12 mouse cellular contexts compared by ENCODE assay signal in the genomic region with DNA sequence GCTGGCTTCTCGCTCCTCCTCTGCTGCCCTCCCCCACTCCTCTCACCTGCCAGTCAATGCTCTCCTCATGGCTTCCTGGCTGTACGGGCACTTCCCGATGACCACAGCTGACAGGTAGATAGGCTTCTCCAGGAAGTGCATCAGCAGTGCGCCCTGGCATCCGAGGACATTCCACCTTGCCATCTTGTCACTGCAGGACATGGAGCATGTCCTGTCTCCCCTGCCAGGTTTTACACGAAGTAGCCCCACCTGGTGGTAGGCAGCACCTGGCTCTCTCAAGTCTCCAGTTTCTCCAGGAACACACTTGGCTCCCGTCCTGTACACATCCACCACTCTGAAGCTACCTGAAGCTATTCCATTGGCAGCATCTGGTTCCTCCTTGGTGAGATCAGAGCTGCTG. TPM values are rescaled to one million over a fixed set of nuclear protein-coding genes. Genes with fewer than 3 reads are reported as not detected.
DNase-seq lines count a peak whose midpoint lies in the region; ATAC-seq and TF ChIP-seq lines count a peak whose summit lies in the region.
"Had no signal": no experiment of that assay in that cellular context is flagged by ENCODE, and none has a peak within 500 bp of the region (broad histone marks: within the 10 kb centered on the region; RNA-seq: fewer than 3 reads in every experiment).

No protein-coding gene starts in this region.

- no peak for TF ChIP-seq EP300 in CH12.LX (IDR thresholded peaks at IDR 0.05; ENCODE audit: low read length)

- dilution Hi-C loops in CH12.LX (cut with MboI; ENCODE audit: extremely low pct_ligation_motif_present, extremely low pct_unique_long_range_greater_than_20kb, low sequenced_read_pairs): no loop called here

- no peak overlapping the region for H3K4me3 ChIP-seq in hindbrain, postnatal 0 days (ENCODE audit: low read length)
- H3K4me3 ChIP-seq in hindbrain, embryonic 10.5 days: no peak overlapping the region
- H3K4me3 ChIP-seq in CH12.LX (replicated peaks in 1 of 3; ENCODE audit: low read depth in 2 of 3, low read length in 2 of 3, poor library complexity in 1 of 3): no peak overlapping the region
- no peak overlapping the region for H3K4me3 ChIP-seq in hindbrain, embryonic 11.5 days (ENCODE audit: low read depth, low read length)
- H3K4me3 ChIP-seq: hindbrain, embryonic 15.5 days; midbrain, embryonic 12.5 days had no signal

- H3K27me3 ChIP-seq in hindbrain, postnatal 0 days (ENCODE audit: insufficient read depth, low read length): no peaks in the 10 kb centered on the region
- H3K27me3 ChIP-seq in hindbrain, embryonic 10.5 days (ENCODE audit: insufficient read depth, poor library complexity, severe bottlenecking): no peaks in the 10 kb centered on the region
- no peaks in the 10 kb centered on the region for H3K27me3 ChIP-seq in CH12.LX (replicated peaks)
- H3K27me3 ChIP-seq in hindbrain, embryonic 11.5 days (ENCODE audit: control insufficient read depth, insufficient read depth, low read length): no peaks in the 10 kb centered on the region
- H3K27me3 ChIP-seq: hindbrain, embryonic 15.5 days; midbrain, embryonic 12.5 days had no signal

- no peaks in the 10 kb centered on the region; the same call in 1 of the 2 replicates for H3K36me3 ChIP-seq in hindbrain, postnatal 0 days (ENCODE audit: insufficient read depth, low read length)
- peaks cover 94% of the 10 kb centered on the region for H3K36me3 ChIP-seq in hindbrain, embryonic 10.5 days
- H3K36me3 ChIP-seq in CH12.LX (replicated peaks in 1 of 2; ENCODE audit: control insufficient read depth in 1 of 2, insufficient read depth in 1 of 2, low read length in 1 of 2): peaks cover 57 to 88% of the 10 kb centered on the region in 2 experiments
- H3K36me3 ChIP-seq in hindbrain, embryonic 11.5 days (ENCODE audit: control insufficient read depth, insufficient read depth, low read length): 0 out of 2 replicates have a peak, but pooled peaks cover 2% of the 10 kb centered on the region

- H3K9ac ChIP-seq in hindbrain, postnatal 0 days (replicated peaks; ENCODE audit: low read length): no peak overlapping the region
- H3K9ac ChIP-seq in CH12.LX (ENCODE audit: insufficient read depth, low read depth): no peak overlapping the region
- no peak overlapping the region for H3K9ac ChIP-seq in hindbrain, embryonic 11.5 days (ENCODE audit: low read depth, low read length)
- H3K9ac ChIP-seq: hindbrain, embryonic 15.5 days; midbrain, embryonic 12.5 days had no signal

- H3K4me1 ChIP-seq in hindbrain, postnatal 0 days (ENCODE audit: insufficient read depth, low read length): no peaks in the 10 kb centered on the region
- H3K4me1 ChIP-seq in hindbrain, embryonic 10.5 days (replicated peaks): no peaks in the 10 kb centered on the region
- peaks cover 0 to 22% of the 10 kb centered on the region in 2 experiments; a peak in 2 of 4 replicates for H3K4me1 ChIP-seq in CH12.LX (ENCODE audit: control insufficient read depth in 1 of 2, insufficient read depth in 2 of 2)
- H3K4me1 ChIP-seq in hindbrain, embryonic 11.5 days (replicated peaks; ENCODE audit: control insufficient read depth, insufficient read depth, low read length): no peaks in the 10 kb centered on the region
- H3K4me1 ChIP-seq: hindbrain, embryonic 15.5 days; midbrain, embryonic 12.5 days had no signal

- no peak for DNase-seq in hindbrain, postnatal 0 days (ENCODE audit: low spot score)
- no peak for DNase-seq in hindbrain, embryonic 10.5 days (ENCODE audit: low spot score)
- no peak for DNase-seq in CH12.LX (ENCODE audit: extremely low read depth)
- peak; percentile 59 for DNase-seq in cerebellum, adult 8-10 months
- peak; percentile 29 to 32 for DNase-seq in lung, postnatal 4 days
- DNase-seq in Muller cell, postnatal 12 days (ENCODE audit: inconsistent ontology term): no peak
- DNase-seq in heart, postnatal 25 days (ENCODE audit: low spot score): no peak
- DNase-seq in hindbrain, embryonic 11.5 days (ENCODE audit: low spot score): no peak
- DNase-seq: adrenal gland, postnatal 25 days had no signal

- H3K79me2 ChIP-seq in CH12.LX (replicated peaks; ENCODE audit: control insufficient read depth, extremely low read depth, insufficient read depth, poor library complexity, severe bottlenecking): no peaks in the 10 kb centered on the region

- peak; percentile 43 for TF ChIP-seq CTCF in hindbrain, postnatal 0 days (IDR thresholded peaks at IDR 0.05; ENCODE audit: low read depth)
- peak in 1 of 2 experiments; percentile 47; a peak in 2 of 4 replicates for TF ChIP-seq CTCF in CH12.LX (conservative IDR thresholded peaks at IDR 0.05 in 1 of 2, IDR thresholded peaks at IDR 0.05 in 1 of 2; ENCODE audit: low read depth in 2 of 2, low read length in 2 of 2)

- no peak for TF ChIP-seq POLR2A in CH12.LX (IDR thresholded peaks at IDR 0.05; ENCODE audit: low read depth, low read length)

- 83% methylated on average over 7 of the region's 7 CpGs for WGBS in hindbrain, postnatal 0 days
- WGBS in hindbrain, embryonic 10.5 days: 78% methylated on average over 7 of the region's 7 CpGs
- WGBS in hindbrain, embryonic 11.5 days: 81% methylated on average over 7 of the region's 7 CpGs

- no peak overlapping the region for H3K27ac ChIP-seq in hindbrain, postnatal 0 days
- no peak overlapping the region for H3K27ac ChIP-seq in hindbrain, embryonic 10.5 days
- H3K27ac ChIP-seq in CH12.LX (ENCODE audit: insufficient read depth, low read depth): no peak overlapping the region; the same call in 1 of the 2 replicates
- no peak overlapping the region for H3K27ac ChIP-seq in hindbrain, embryonic 11.5 days (ENCODE audit: low read depth, low read length)
- H3K27ac ChIP-seq: hindbrain, embryonic 15.5 days; midbrain, embryonic 12.5 days had no signal

- peak; percentile 19 for TF ChIP-seq RAD21 in CH12.LX (IDR thresholded peaks at IDR 0.05; ENCODE audit: low read depth, low read length)

- no peaks in the 10 kb centered on the region for H3K9me3 ChIP-seq in hindbrain, postnatal 0 days (ENCODE audit: low read length)
- H3K9me3 ChIP-seq in hindbrain, embryonic 10.5 days: no peaks in the 10 kb centered on the region
- H3K9me3 ChIP-seq in CH12.LX (replicated peaks; ENCODE audit: low read length): no peaks in the 10 kb centered on the region
- H3K9me3 ChIP-seq in hindbrain, embryonic 11.5 days (ENCODE audit: control insufficient read depth, low read length): no peaks in the 10 kb centered on the region
- H3K9me3 ChIP-seq: hindbrain, embryonic 15.5 days; midbrain, embryonic 12.5 days had no signal

- intact Hi-C loops in heart, postnatal 25 days (cut with DNase I): no loop called here

- in situ Hi-C loops in CH12.LX (cut with MboI; ENCODE audit: low pct_ligation_motif_present, low pct_unique_long_range_greater_than_20kb, low sequenced_read_pairs): loop anchor here (5.0 kb wide), 1 partner anchor 35 kb away; no protein-coding TSS in a partner anchor

- ATAC-seq in hindbrain, postnatal 0 days: no peak
- no peak for ATAC-seq in hindbrain, embryonic 11.5 days (ENCODE audit: low FRiP score)

- H3K4me2 ChIP-seq in hindbrain, postnatal 0 days (ENCODE audit: low read depth, low read length): no peak overlapping the region
- no peak overlapping the region for H3K4me2 ChIP-seq in CH12.LX (ENCODE audit: insufficient read depth, low read depth, poor library complexity, severe bottlenecking)
- H3K4me2 ChIP-seq in hindbrain, embryonic 11.5 days (replicated peaks; ENCODE audit: low read depth, low read length): no peak overlapping the region
- H3K4me2 ChIP-seq: hindbrain, embryonic 15.5 days; midbrain, embryonic 12.5 days had no signal

RNA-seq across cellular contexts. Expression of a gene that starts 10.0 kb away (rescaled TPM):
- 3.8 and 4.5 TPM in 2 replicates for total RNA-seq in hindbrain, postnatal 0 days (2014; rRNA removed)
- 4.7 and 4.9 TPM in 2 replicates for polyA plus RNA-seq in hindbrain, postnatal 0 days (2015; fragmentation: Nextera tagmentation; extraction: Ambion mirVana)
- 12.1 and 15.5 TPM in 2 replicates for polyA plus RNA-seq in hindbrain, embryonic 10.5 days (2016; fragmentation: Nextera tagmentation; extraction: Ambion mirVana)
- total RNA-seq in CH12.LX (2012; rRNA removed) (7.6 and 8.1 TPM in 2 replicates), CH12.LX (2014; rRNA removed) (5.0 and 5.4 TPM in 2 replicates)
- polyA plus RNA-seq in CH12.LX (2012; ENCODE audit: insufficient read length, low read depth): 8.2 and 8.7 TPM in 2 replicates
- 1 to 10 TPM; 1.5 to 2.4 TPM for total RNA-seq in heart, postnatal 25 days (2021)
- 9.4 and 14.0 TPM in 2 replicates for polyA plus RNA-seq in hindbrain, embryonic 11.5 days (2014; fragmentation: Nextera tagmentation; extraction: Ambion mirVana)

RNA-seq across cellular contexts. Expression of a gene that starts 29.0 kb away (rescaled TPM):
- 106 and 107 TPM in 2 replicates for total RNA-seq in hindbrain, postnatal 0 days (2014; rRNA removed)
- polyA plus RNA-seq in hindbrain, postnatal 0 days (2015; fragmentation: Nextera tagmentation; extraction: Ambion mirVana): 158 and 162 TPM in 2 replicates
- 216 and 246 TPM in 2 replicates for polyA plus RNA-seq in hindbrain, embryonic 10.5 days (2016; fragmentation: Nextera tagmentation; extraction: Ambion mirVana)
- total RNA-seq in CH12.LX (2012; rRNA removed) (304 and 324 TPM in 2 replicates), CH12.LX (2014; rRNA removed) (257 TPM in 2 replicates)
- polyA plus RNA-seq in CH12.LX (2012; ENCODE audit: insufficient read length, low read depth): 373 and 400 TPM in 2 replicates
- 10 to 100 TPM; 92.7 to 92.8 TPM for total RNA-seq in heart, postnatal 25 days (2021)
- polyA plus RNA-seq in hindbrain, embryonic 11.5 days (2014; fragmentation: Nextera tagmentation; extraction: Ambion mirVana): 239 and 248 TPM in 2 replicates

RNA-seq across cellular contexts. Expression of a gene that starts 29.1 kb away (rescaled TPM):
- 48.8 and 51.1 TPM in 2 replicates for total RNA-seq in hindbrain, postnatal 0 days (2014; rRNA removed)
- polyA plus RNA-seq in hindbrain, postnatal 0 days (2015; fragmentation: Nextera tagmentation; extraction: Ambion mirVana): 56.0 and 60.8 TPM in 2 replicates
- polyA plus RNA-seq in hindbrain, embryonic 10.5 days (2016; fragmentation: Nextera tagmentation; extraction: Ambion mirVana): 29.6 and 34.8 TPM in 2 replicates
- total RNA-seq in CH12.LX (2012; rRNA removed) (8.1 and 9.4 TPM in 2 replicates), CH12.LX (2014; rRNA removed) (12.0 and 12.4 TPM in 2 replicates)
- polyA plus RNA-seq in CH12.LX (2012; ENCODE audit: insufficient read length, low read depth): 11.7 and 13.7 TPM in 2 replicates
- 1 to 10 TPM; 9.9 TPM for total RNA-seq in heart, postnatal 25 days (2021)
- 31.9 and 33.5 TPM in 2 replicates for polyA plus RNA-seq in hindbrain, embryonic 11.5 days (2014; fragmentation: Nextera tagmentation; extraction: Ambion mirVana)

RNA-seq across cellular contexts. Expression of a gene that starts 32.7 kb away (rescaled TPM):
- total RNA-seq in hindbrain, postnatal 0 days (2014; rRNA removed): not detected in 2 replicates
- polyA plus RNA-seq in hindbrain, postnatal 0 days (2015; fragmentation: Nextera tagmentation; extraction: Ambion mirVana): 0.70 and 0.91 TPM in 2 replicates
- polyA plus RNA-seq in hindbrain, embryonic 10.5 days (2016; fragmentation: Nextera tagmentation; extraction: Ambion mirVana): 0.46 and 0.85 TPM in 2 replicates
- total RNA-seq in CH12.LX (2012; rRNA removed) (0.42 TPM in 1 of 2 replicates, not detected in the other), CH12.LX (2014; rRNA removed) (0.22 TPM in 1 of 2 replicates, not detected in the other)
- 0.27 and 0.90 TPM in 2 replicates for polyA plus RNA-seq in CH12.LX (2012; ENCODE audit: insufficient read length, low read depth)
- not detected for total RNA-seq in heart, postnatal 25 days (2021)
- 0.61 and 0.93 TPM in 2 replicates for polyA plus RNA-seq in hindbrain, embryonic 11.5 days (2014; fragmentation: Nextera tagmentation; extraction: Ambion mirVana)
- total RNA-seq: adrenal gland, postnatal 25 days; left cerebral cortex, postnatal 36 days had no signal

RNA-seq across cellular contexts. Expression of a gene that starts 41.6 kb away (rescaled TPM):
- total RNA-seq in hindbrain, postnatal 0 days (2014; rRNA removed): 86.2 and 99.4 TPM in 2 replicates
- polyA plus RNA-seq in hindbrain, postnatal 0 days (2015; fragmentation: Nextera tagmentation; extraction: Ambion mirVana): 461 and 465 TPM in 2 replicates
- polyA plus RNA-seq in hindbrain, embryonic 10.5 days (2016; fragmentation: Nextera tagmentation; extraction: Ambion mirVana): 235 and 314 TPM in 2 replicates
- total RNA-seq in CH12.LX (2012; rRNA removed): 29.8 and 30.6 TPM in 2 replicates
- 49.4 and 61.0 TPM in 2 replicates for total RNA-seq in CH12.LX (2014; rRNA removed)
- 39.3 and 42.1 TPM in 2 replicates for polyA plus RNA-seq in CH12.LX (2012; ENCODE audit: insufficient read length, low read depth)
- 100 to 1,000 TPM; 123 to 129 TPM for total RNA-seq in heart, postnatal 25 days (2021)
- polyA plus RNA-seq in hindbrain, embryonic 11.5 days (2014; fragmentation: Nextera tagmentation; extraction: Ambion mirVana): 347 and 351 TPM in 2 replicates

Comparison
In these comparisons a context has a peak if more than half of its experiments do, and no peak if none do; other contexts are left out.
1. DNase-seq: peak in cerebellum, adult 8-10 months (single experiment) and lung, postnatal 4 days (2 of 2); none in hindbrain, postnatal 0 days (single experiment), hindbrain, embryonic 10.5 days (single experiment), CH12.LX (single experiment), Muller cell, postnatal 12 days (single experiment), heart, postnatal 25 days (single experiment) and hindbrain, embryonic 11.5 days (single experiment).